In the genomic region with DNA sequence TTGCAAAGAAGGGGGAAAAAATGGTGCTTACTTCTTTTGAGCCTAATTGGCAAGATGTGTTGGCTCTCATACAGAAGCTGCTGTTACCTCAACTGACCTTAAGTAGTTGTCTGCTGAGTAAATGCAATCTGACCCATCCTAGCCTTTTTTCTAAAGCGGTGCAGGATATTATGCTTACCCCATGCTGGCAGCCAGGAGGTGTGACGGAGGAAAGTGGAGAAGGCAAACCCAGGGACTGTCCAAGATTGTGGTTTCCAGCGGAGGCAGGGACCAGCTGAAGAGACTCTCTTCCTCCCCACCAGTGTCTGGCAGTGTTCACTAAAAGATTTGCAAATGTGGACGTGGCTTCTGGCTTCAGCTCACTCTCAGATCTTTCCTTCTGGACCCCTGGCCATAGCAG, we compare ENCODE assay signal across 19 mouse cellular contexts.
DNase-seq lines count a peak whose midpoint lies in the region; ATAC-seq lines count a peak whose summit lies in the region.
"Had no signal": no experiment of that assay in that cellular context is flagged by ENCODE, and none has a peak within 500 bp of the region (broad histone marks: within the 10 kb centered on the region; RNA-seq: fewer than 3 reads in every experiment).

No protein-coding gene starts in this region.

- peak; percentile 44 to 59 for DNase-seq in cerebellum, postnatal 10 days
- no peak for DNase-seq in cerebellum, postnatal 36 days
- peak; percentile 21 for DNase-seq in Muller cell, postnatal 12 days (ENCODE audit: inconsistent ontology term)
- peak; percentile 17 for DNase-seq in embryo, embryonic 10.5 days (ENCODE audit: low spot score)
- DNase-seq in gastrocnemius, postnatal 14 days, result peak; percentile 67
- DNase-seq in heart, adult 18-20 months, result no peak
- no peak for DNase-seq in layer of hippocampus, adult 9-10 months (ENCODE audit: low spot score)
- DNase-seq: adrenal gland, adult 8-10 months; cerebellum, adult 8-10 months; heart, postnatal 4 days; kidney, postnatal 4 days; lung, embryonic 14.5 days; lung, postnatal 4 days; thymus, postnatal 25 days had no signal

- no peak for ATAC-seq in inflammation-experienced regulatory T-cells, adult 6 months
- ATAC-seq: CD4-positive, CD25-positive, alpha-beta regulatory T cell, adult 4 months; hindbrain, embryonic 16.5 days; intestine, embryonic 16.5 days; midbrain, embryonic 16.5 days had no signal

- intact Hi-C loops in gastrocnemius, postnatal 14 days (cut with DNase I; ENCODE audit: low total_unique reads), result no loop called here

Comparison
In these comparisons a context has a peak if more than half of its experiments do, and no peak if none do; other contexts are left out.
1. DNase-seq: peak in cerebellum, postnatal 10 days (2 of 2), Muller cell, postnatal 12 days (single experiment), embryo, embryonic 10.5 days (single experiment) and gastrocnemius, postnatal 14 days (single experiment); none in cerebellum, postnatal 36 days (0 of 2), heart, adult 18-20 months (0 of 2) and layer of hippocampus, adult 9-10 months (single experiment).